Mouse (Mus musculus) heart, embryonic 14.5 days (tissue): ENCODE measurements around the gene Ascc2. TPM values are rescaled to one million over a fixed set of nuclear protein-coding genes. Genes with fewer than 3 reads are reported as not detected.

Source experiments
- ATAC-seq: fragments of 200-750 bp; cut with Nextera tagmentation; 2 replicates; pipeline ENCODE4 v1.8.0; 2017; ENCODE audit warnings: low read depth, moderate TSS enrichment; ENCODE audit not compliant: insufficient number of reproducible peaks, insufficient read depth, low FRiP score
- H3K27ac ChIP-seq, 2 experiments: fragments of 200-500 bp in 1 of 2; fragments of 300-500 bp in 1 of 2; sonication (generic) in 1 of 2; replicated peaks in 1 of 2; 2 replicates each; pipeline ENCODE4 v1.5.1; 2012 to 2014; ENCODE audit warnings: low read depth in 2 of 2, low read length in 2 of 2, control low read depth in 1 of 2, mild to moderate bottlenecking in 1 of 2, mixed read lengths in 1 of 2; ENCODE audit not compliant: control insufficient read depth in 1 of 2, insufficient read depth in 1 of 2
- H3K27me3 ChIP-seq: fragments of 300-500 bp; sonication (generic); 2 replicates; pipeline ENCODE4 v1.6.1; 2014; ENCODE audit warnings: mild to moderate bottlenecking, low read length, control low read depth; ENCODE audit not compliant: control insufficient read depth, insufficient read depth
- H3K36me3 ChIP-seq: fragments of 300-500 bp; sonication (generic); 2 replicates; pipeline ENCODE4 v1.6.1; 2014; ENCODE audit warnings: mild to moderate bottlenecking, control low read depth, low read length, mixed read lengths; ENCODE audit not compliant: control insufficient read depth, insufficient read depth
- H3K4me1 ChIP-seq, 2 experiments: fragments of 200-500 bp in 1 of 2; fragments of 300-500 bp in 1 of 2; sonication (generic) in 1 of 2; 2 replicates each; pipeline ENCODE4 v1.6.1; 2012 to 2014; ENCODE audit warnings: low read length in 2 of 2, control low read depth in 1 of 2, mixed read lengths in 1 of 2; ENCODE audit not compliant: control insufficient read depth in 2 of 2, insufficient read depth in 2 of 2
- H3K4me2 ChIP-seq: fragments of 300-500 bp; sonication (generic); 2 replicates; pipeline ENCODE4 v1.6.1; 2014; ENCODE audit warnings: mild to moderate bottlenecking, low read length
- H3K4me3 ChIP-seq, 2 experiments: fragments of 200-500 bp in 1 of 2; fragments of 300-500 bp in 1 of 2; sonication (generic) in 1 of 2; 2 replicates each; pipeline ENCODE4 v1.5.1; 2012 to 2014; ENCODE audit warnings: low read length in 2 of 2, mild to moderate bottlenecking in 2 of 2, control low read depth in 1 of 2, low read depth in 1 of 2, moderate library complexity in 1 of 2; ENCODE audit not compliant: control insufficient read depth in 1 of 2, insufficient read depth in 1 of 2
- H3K9ac ChIP-seq: fragments of 300-500 bp; sonication (generic); 2 replicates; pipeline ENCODE4 v1.6.1; 2014; ENCODE audit warnings: mild to moderate bottlenecking, low read length
- H3K9me3 ChIP-seq: fragments of 300-500 bp; sonication (generic); 2 replicates; pipeline ENCODE4 v1.6.1; 2016; ENCODE audit warnings: low read length, control low read depth; ENCODE audit not compliant: control insufficient read depth
- WGBS: fragments of 180-500 bp; shearing (Covaris S2); extraction: QIAGEN DNeasy Blood & Tissue Kit; methylation state at CpG from one replicate; pipeline ENCODE4 v1.1.7; 2014; 5-methylcytosine and 5-hydroxymethylcytosine counted together
- polyA plus RNA-seq: library from polyadenylated mRNA; unstranded; fragments of >200 nt; fragmentation: Nextera tagmentation; extraction: Ambion mirVana; gene quantifications from 2 replicates; pipeline ENCODE4 v1.2.1, GENCODE M21; 2014

Ascc2 gene
- polyA plus RNA-seq, 1 experiment from 2014 or later = 19.0 TPM

DNA sequence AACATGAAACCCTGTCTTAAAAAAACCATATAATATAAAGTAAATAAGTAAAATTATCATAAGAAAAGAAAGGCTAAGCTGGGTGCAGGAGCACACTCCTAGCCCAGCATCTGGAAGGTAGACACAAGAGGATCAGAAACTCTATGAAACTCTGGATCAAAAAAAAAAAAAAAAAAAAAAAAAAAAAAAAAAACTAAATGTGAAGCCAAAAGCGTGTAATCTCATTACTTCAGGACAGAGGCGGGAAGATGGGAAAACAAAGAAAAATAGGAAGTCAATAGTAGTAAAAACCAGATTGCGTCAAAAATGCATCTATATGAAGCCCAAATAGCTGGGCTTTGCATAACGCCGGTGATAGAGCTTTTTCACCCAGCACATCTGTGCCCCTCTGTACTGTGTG lies 35.7 kb upstream of the Ascc2 start:
- H3K27me3 ChIP-seq = no peaks in the 10 kb centered on the region
- H3K4me3 ChIP-seq = no peak overlapping the region
- H3K4me2 ChIP-seq = no peak overlapping the region
- H3K4me1 ChIP-seq = peaks cover 11 to 35% of the 10 kb centered on the region in 2 experiments
- no peak overlapping the region for H3K9ac ChIP-seq
- no peaks in the 10 kb centered on the region for H3K36me3 ChIP-seq
- no peak for ATAC-seq
- H3K9me3 ChIP-seq = no peaks in the 10 kb centered on the region
- 92% methylated on average over 5 of the region's 5 CpGs for WGBS
- H3K27ac ChIP-seq = no peak overlapping the region

DNA sequence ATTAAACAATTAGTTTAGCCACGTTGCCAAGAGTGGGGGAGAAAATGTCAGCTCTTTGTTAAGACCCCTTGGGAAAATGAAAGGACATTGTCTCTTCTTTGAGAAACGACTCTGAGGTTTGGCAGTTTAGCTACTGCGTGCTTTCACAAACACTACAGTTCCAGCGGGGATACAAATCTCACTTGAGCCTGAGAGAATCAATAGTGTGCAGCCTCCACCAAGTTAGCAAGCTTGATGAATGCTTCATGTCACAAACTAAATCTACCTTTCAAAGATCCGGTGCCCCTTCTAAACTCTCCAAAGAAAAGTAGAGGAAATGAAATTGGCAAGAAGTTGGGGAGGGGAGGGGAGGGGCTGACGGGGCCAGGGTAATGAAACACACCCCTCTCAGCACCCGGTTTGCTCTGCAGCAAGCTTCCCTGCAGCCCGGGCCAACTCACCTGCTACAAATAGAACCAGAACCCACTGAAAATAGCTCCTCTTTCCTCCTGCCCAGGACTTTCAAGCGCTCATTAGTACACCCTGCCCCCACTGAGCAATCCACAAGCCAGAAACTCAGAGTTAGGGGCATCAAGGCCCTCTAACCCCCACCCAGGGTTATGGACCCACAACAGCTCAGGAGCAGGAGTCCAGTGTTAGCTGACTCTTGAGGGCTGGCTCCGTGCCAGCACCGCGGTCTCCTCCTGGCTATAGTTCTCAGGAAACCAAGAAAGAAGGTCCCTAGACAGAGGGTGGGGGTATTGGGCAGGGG lies 34.7 kb upstream of the Ascc2 start:
- Histone ChIP-seq H3K4me3 (no peak overlapping the region), H3K4me1 (peaks cover 16 to 45% of the 10 kb centered on the region in 2 experiments), H3K27ac (peak overlapping the region; percentile 62 to 73), H3K36me3 (no peaks in the 10 kb centered on the region), H3K4me2 (peak overlapping the region; percentile 45), H3K9ac (peak overlapping the region; percentile 39; the same call in 1 of the 2 replicates), H3K27me3 (no peaks in the 10 kb centered on the region), H3K9me3 (no peaks in the 10 kb centered on the region)
- peak; percentile 55; the same call in 1 of the 2 replicates for ATAC-seq
- WGBS = 36% methylated on average over 12 of the region's 12 CpGs

DNA sequence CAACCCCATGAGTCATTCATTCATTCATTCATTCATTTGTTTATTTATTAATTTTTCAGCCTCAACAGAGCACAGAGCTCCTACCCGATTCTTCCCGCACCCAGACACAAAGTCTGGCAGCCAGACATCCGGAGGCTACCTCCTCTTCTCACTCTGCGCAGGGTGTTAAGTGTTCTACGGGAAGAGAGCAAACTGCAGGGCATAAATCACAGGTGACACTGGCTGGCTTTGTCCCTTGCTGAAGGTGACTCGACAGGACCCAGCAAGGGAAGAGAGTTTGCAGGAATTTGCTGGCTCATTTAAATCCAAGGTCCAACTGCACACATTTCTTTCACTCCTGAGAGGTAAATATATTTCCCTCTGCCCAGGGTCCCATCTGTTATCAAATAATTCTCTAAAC lies 33.1 kb upstream of the Ascc2 start:
- ATAC-seq = no peak
- Histone ChIP-seq H3K4me1 (peaks cover 16 to 45% of the 10 kb centered on the region in 2 experiments), H3K9me3 (no peaks in the 10 kb centered on the region), H3K27me3 (no peaks in the 10 kb centered on the region), H3K9ac (no peak overlapping the region), H3K36me3 (no peaks in the 10 kb centered on the region), H3K4me3 (no peak overlapping the region), H3K4me2 (no peak overlapping the region), H3K27ac (peak overlapping the region in 1 of 2 experiments; percentile 58; a peak in 2 of 4 replicates)
- WGBS = 25% methylated on average over 6 of the region's 6 CpGs

DNA sequence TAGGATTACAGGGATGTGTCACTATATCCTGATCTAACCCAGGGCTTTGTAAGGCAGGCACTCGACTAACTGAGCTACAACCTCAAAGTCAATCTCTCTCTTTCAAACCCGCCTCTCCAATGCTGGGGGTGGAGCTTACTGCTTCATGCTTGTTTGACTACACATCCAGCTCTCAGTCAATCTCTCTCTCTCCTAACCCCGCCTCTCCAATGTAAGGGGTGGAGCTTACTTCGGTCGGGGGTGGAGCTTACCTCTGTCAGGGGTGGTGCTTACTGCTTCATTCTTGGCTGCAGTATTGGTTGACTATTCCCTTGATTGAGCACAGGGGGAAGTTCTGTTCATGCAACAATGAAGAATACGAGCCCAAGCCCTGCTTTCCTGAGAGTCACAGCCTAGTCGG lies 32.1 kb upstream of the Ascc2 start:
- Histone ChIP-seq H3K27me3 (no peaks in the 10 kb centered on the region), H3K9me3 (no peaks in the 10 kb centered on the region), H3K4me3 (no peak overlapping the region), H3K4me2 (no peak overlapping the region), H3K36me3 (no peaks in the 10 kb centered on the region), H3K27ac (0 out of 4 replicates have a peak overlapping the region, but pooled peaks of 1 of the 2 experiments have one; percentile 71), H3K4me1 (peaks cover 16 to 45% of the 10 kb centered on the region in 2 experiments), H3K9ac (no peak overlapping the region)
- WGBS = 52% methylated on average over 7 of the region's 7 CpGs
- ATAC-seq = no peak

DNA sequence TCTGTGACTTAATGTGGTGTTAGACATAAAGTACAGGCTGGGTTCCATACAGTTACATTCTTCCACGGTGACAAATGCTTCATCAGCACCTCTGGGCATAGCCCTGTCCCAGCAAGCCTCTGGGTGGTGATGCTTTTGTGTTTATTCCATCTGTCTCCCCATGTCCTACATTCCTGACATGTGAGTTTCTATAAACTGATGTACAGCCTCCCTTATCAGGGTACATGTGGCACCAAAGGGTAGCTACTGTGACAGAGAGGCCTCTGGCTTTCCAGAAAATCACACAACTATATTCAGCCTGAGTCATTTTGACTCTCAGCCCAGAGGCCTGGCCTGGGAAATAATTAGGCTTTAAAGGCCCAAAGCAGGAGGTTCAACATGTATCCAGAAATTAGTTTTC lies 31.0 kb upstream of the Ascc2 start:
- Histone ChIP-seq H3K4me2 (no peak overlapping the region), H3K4me1 (peaks cover 19 to 49% of the 10 kb centered on the region in 2 experiments), H3K27me3 (no peaks in the 10 kb centered on the region), H3K27ac (peak overlapping the region; percentile 71 to 85), H3K9me3 (no peaks in the 10 kb centered on the region), H3K9ac (no peak overlapping the region; the same call in 1 of the 2 replicates), H3K4me3 (no peak overlapping the region), H3K36me3 (no peaks in the 10 kb centered on the region)
- no peak for ATAC-seq
- 45% methylated on average over 1 of the region's 1 CpGs for WGBS

DNA sequence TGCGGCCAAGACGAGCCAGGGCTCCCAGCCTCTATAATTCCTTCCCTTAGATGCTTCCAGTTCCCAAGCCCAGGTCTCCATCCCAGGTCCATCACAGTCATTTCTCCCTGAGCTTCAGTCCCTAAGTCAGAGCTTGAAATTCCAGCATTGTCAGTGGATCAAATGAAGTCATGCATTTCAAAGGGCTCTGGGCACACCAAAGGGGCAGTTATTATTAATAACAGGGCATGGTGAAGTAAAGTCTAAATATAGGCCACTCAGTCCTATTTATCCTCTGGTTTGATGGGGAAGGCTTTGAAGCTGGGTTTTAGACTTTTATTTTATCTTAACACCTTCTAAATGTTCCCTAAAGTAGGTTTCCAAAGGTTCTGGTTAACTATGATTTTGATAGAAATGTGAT lies 25.6 kb upstream of the Ascc2 start:
- H3K4me1 ChIP-seq = peaks cover 12 to 27% of the 10 kb centered on the region in 2 experiments
- peak overlapping the region; percentile 28; the same call in 1 of the 2 replicates for H3K9ac ChIP-seq

DNA sequence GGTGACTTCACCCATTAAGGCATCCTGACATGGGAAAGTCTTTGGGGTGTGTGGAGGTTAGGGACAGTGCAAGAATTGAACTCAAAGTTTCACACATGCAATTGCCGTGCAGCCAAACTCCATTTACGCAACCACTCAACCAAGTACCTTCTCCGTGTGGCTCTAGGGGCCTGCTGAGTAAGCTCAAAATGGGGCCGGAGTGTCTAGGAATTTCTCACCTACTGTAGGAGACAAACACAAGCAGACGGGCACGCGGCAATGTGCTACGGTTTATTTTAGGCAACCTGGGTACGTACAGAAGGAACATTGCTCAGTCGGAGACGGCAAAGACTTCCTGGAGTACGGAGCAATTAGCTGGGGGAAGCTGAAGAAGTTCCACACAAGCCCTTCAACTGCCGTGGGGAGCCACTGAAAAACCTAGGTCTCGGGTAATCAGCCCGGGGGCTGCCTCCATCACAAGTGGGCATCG lies 17.5 kb upstream of the Ascc2 start, which contains the start of gene Gm11032:
Gene Gm11032 (plus strand): TSS at position 51 of the 469 bp plus-strand sequence.
- peak within 1 kb of the TSS; percentile 54 for H3K4me2 ChIP-seq
- H3K9ac ChIP-seq = peak within 1 kb of the TSS; percentile 35; the same call in 1 of the 2 replicates
- peak within 1 kb of the TSS; percentile 1 to 10; a peak in 1 of 4 replicates for H3K4me3 ChIP-seq
- no peaks in the 10 kb centered on the region for H3K36me3 ChIP-seq
- 31% methylated on average over 16 of the region's 16 CpGs for WGBS
- no peaks in the 10 kb centered on the region for H3K27me3 ChIP-seq
- no peaks in the 10 kb centered on the region for H3K9me3 ChIP-seq
- peaks cover 11 to 15% of the 10 kb centered on the region in 2 experiments for H3K4me1 ChIP-seq
- ATAC-seq = no peak
- H3K27ac ChIP-seq = peak within 1 kb of the TSS; percentile 5 to 20; a peak in 3 of 4 replicates

More for the DNA sequence above, 25.6 kb upstream of the Ascc2 start:
- Histone ChIP-seq H3K4me2 (peak overlapping the region; percentile 40), H3K27me3 (no peaks in the 10 kb centered on the region), H3K9me3 (no peaks in the 10 kb centered on the region), H3K4me3 (no peak overlapping the region), H3K36me3 (no peaks in the 10 kb centered on the region), H3K27ac (peak overlapping the region; percentile 79 to 82)
- no peak; the same call in 1 of the 2 replicates for ATAC-seq
- 57% methylated on average over 2 of the region's 2 CpGs for WGBS
